Mouse (Mus musculus) cerebellum, adult 2 months (tissue): ENCODE measurements around the gene Slc25a51.

Experiments
- CTCF ChIP-seq: fragments of 200-500 bp; IDR thresholded peaks from 2 replicates; pipeline ENCODE4 v1.5.1; 2011; ENCODE audit warnings: low read depth, mild to moderate bottlenecking, control low read depth, low read length, moderate library complexity, borderline replicate concordance; ENCODE audit not compliant: insufficient read depth
- POLR2A ChIP-seq: fragments of 200-500 bp; IDR thresholded peaks from 2 replicates; pipeline ENCODE4 v1.6.1; 2011; ENCODE audit warnings: low read length, control low read depth, borderline replicate concordance; ENCODE audit not compliant: insufficient read depth

DNA sequence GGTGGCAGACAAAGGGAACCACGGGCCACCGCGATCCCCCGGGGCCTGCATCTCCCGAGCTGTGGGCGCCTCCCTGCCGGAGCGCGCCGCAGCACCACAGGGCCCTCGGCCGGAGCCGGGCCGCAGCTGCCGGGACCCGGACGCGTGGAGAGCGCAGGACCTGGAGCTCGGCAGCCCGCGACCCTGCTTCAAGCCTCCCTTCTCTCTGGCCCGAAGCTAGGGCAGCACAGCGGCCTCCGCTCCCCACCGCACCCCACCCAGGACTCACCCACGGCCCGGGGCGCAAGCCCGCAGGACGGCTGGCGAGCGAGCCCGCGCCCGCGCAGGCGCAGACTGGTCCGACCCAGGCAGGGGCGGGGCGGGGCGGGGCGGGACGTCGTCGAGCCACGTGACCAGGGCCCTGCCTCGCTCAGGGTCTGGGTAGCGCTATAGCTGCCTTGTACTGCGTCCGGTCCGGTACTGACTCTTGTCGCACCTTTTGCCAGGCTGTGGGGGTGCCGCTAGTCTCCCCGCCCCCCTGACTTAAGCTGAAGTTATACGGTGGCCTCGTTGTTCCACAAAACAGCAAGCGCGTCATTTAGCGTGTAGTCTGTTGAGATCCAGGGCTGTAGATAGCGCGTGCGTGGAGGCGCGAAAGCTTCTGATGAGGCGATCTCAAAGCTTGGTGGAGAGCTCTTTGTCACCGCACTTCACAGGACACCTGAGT lies at the start of gene Slc25a51:
- TF ChIP-seq CTCF (no peak), POLR2A (peak; percentile 73; the same call in 1 of the 2 replicates)
